Mouse (Mus musculus) megakaryocyte, embryonic 14.5 days (primary cell): Measurements from ENCODE around the gene Itgb2. TPM values are rescaled to one million over a fixed set of nuclear protein-coding genes. Genes with fewer than 3 reads are reported as not detected.

ENCODE experiments used
- H3K27me3 ChIP-seq: replicated peaks from 2 replicates; pipeline ENCODE3; 2012; ENCODE audit warnings: inconsistent platforms
- H3K36me3 ChIP-seq: replicated peaks from 2 replicates; pipeline ENCODE3; 2012; ENCODE audit warnings: low read length, inconsistent platforms, mixed read lengths
- H3K4me1 ChIP-seq: 2 replicates; pipeline ENCODE4 v1.6.1; 2012; ENCODE audit warnings: inconsistent platforms
- H3K4me3 ChIP-seq: replicated peaks from 2 replicates; pipeline ENCODE3; 2012; ENCODE audit warnings: moderate library complexity, mild to moderate bottlenecking, inconsistent platforms
- H3K9me3 ChIP-seq: 2 replicates; pipeline ENCODE4 v1.6.1; 2012; ENCODE audit warnings: inconsistent platforms
- FLI1 ChIP-seq: IDR thresholded peaks from 2 replicates; pipeline ENCODE4 v1.6.1; 2012; ENCODE audit warnings: low read length, inconsistent platforms, mixed read lengths
- GATA1 ChIP-seq: IDR thresholded peaks from 3 replicates; pipeline ENCODE4 v1.6.1; 2012; ENCODE audit warnings: mixed read lengths, low read length, inconsistent platforms, borderline replicate concordance
- polyA plus RNA-seq: library from polyadenylated mRNA; stranded (reverse); fragments of >175 nt; gene quantifications from 2 replicates; pipeline ENCODE4 v1.2.3, GENCODE M21; 2012; ENCODE audit warnings: low replicate concordance; ENCODE audit not compliant: insufficient read depth

Gene Itgb2
- polyA plus RNA-seq, 1 experiment = 120 TPM

DNA sequence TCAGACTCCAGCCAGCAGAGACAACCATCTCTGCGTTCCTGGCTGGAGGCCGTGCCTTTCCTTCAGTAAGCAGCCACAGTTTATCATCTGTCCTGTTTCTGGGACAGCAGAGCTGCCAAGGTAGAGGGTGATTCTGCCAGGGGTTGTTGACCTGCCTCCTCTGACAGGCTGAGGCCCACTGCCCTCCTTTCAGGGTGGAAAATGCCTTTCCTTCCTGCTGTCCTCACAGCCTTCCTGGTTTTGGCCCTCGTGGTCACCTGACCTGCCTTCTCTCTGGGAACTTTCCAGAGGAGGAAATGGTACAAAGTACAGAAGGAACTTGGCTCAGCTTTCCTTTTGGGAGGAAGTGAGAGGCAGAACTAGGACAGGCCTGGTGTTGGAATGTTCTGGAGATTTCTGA is 83.4 kb downstream of the Itgb2 start:
- Histone ChIP-seq H3K4me1 (peaks cover 45% of the 10 kb centered on the region), H3K4me3 (peak overlapping the region; percentile 19), H3K27me3 (no peaks in the 10 kb centered on the region), H3K36me3 (peaks cover 93% of the 10 kb centered on the region), H3K9me3 (0 out of 2 replicates have a peak, but pooled peaks cover 4% of the 10 kb centered on the region)
- TF ChIP-seq GATA1 = no peak
- no peak for TF ChIP-seq FLI1

Other genes with a start within 250 kb of the Itgb2 start
- gene Adarb1, start 112.0 kb upstream of the Itgb2 start, polyA plus RNA-seq = 0.65 and 1.6 TPM in 2 replicates
- 19.5 and 88.9 TPM in 2 replicates for gene Fam207a, start 14.5 kb upstream of the Itgb2 start, polyA plus RNA-seq
- 284 and 814 TPM in 2 replicates for gene Pttg1ip, start 51.5 kb downstream of the Itgb2 start, polyA plus RNA-seq
- 11.6 and 90.7 TPM in 2 replicates for gene Sumo3, start 75.8 kb downstream of the Itgb2 start, polyA plus RNA-seq
- 9.0 and 23.2 TPM in 2 replicates for gene Gm49325, start 75.9 kb downstream of the Itgb2 start, polyA plus RNA-seq
- 14.2 and 28.4 TPM in 2 replicates for gene Ube2g2, start 92.0 kb downstream of the Itgb2 start, polyA plus RNA-seq
- gene Tspear, start 156.3 kb downstream of the Itgb2 start, polyA plus RNA-seq = 1.0 and 1.3 TPM in 2 replicates
- gene Gm19402, start 160.5 kb downstream of the Itgb2 start, polyA plus RNA-seq = not detected in 2 replicates
- gene Gm9508, start 167.0 kb downstream of the Itgb2 start, polyA plus RNA-seq = not detected in 2 replicates
- gene Gm10272, start 176.4 kb downstream of the Itgb2 start, polyA plus RNA-seq = not detected in 2 replicates
- gene Gm10024, start 181.2 kb downstream of the Itgb2 start, polyA plus RNA-seq = not detected in 2 replicates
- not detected in 2 replicates for gene Gm10142, start 185.6 kb downstream of the Itgb2 start, polyA plus RNA-seq
- gene Krtap12-1, start 190.3 kb downstream of the Itgb2 start, polyA plus RNA-seq = not detected in 2 replicates
- not detected in 2 replicates for gene Gm10100, start 196.2 kb downstream of the Itgb2 start, polyA plus RNA-seq
- gene Gm18596, start 212.4 kb downstream of the Itgb2 start, polyA plus RNA-seq = not detected in 2 replicates
- gene Gm9736, start 221.1 kb downstream of the Itgb2 start, polyA plus RNA-seq = not detected in 2 replicates
- gene Gm3233, start 229.4 kb downstream of the Itgb2 start, polyA plus RNA-seq = not detected in 2 replicates
- not detected in 2 replicates for gene Gm3238, start 241.1 kb downstream of the Itgb2 start, polyA plus RNA-seq
- gene Gm7138, start 246.7 kb downstream of the Itgb2 start, polyA plus RNA-seq = not detected in 2 replicates